Mouse (Mus musculus) MEL (cell line): ENCODE measurements around the gene Rab44. TPM values are rescaled to one million over a fixed set of nuclear protein-coding genes. Genes with fewer than 3 reads are reported as not detected.

ENCODE experiments used
- DNase-seq: peaks from one replicate; pipeline ENCODE4 v3.0.0; 2011; ENCODE audit warnings: low read depth, low spot score
- H3K27ac ChIP-seq: 2 replicates; pipeline ENCODE4 v1.5.1; 2012; ENCODE audit warnings: low read depth, mild to moderate bottlenecking, control low read depth, low read length, moderate library complexity; ENCODE audit not compliant: control insufficient read depth
- H3K27me3 ChIP-seq, 2 experiments: fragments of 150-350 bp in 1 of 2; sonication (generic) in 1 of 2; 2 replicates each; pipeline ENCODE4 v1.6.1; 2012; ENCODE audit warnings: low read length in 2 of 2, mild to moderate bottlenecking in 2 of 2, improper control_type of control experiment in 1 of 2, moderate library complexity in 1 of 2; ENCODE audit not compliant: insufficient read depth in 2 of 2, control insufficient read depth in 1 of 2
- H3K36me3 ChIP-seq, 2 experiments: 2 replicates each; pipeline ENCODE4 v1.6.1; 2012 to 2014; ENCODE audit warnings: low read length in 2 of 2, improper control_type of control experiment in 1 of 2, inconsistent platforms in 1 of 2, mild to moderate bottlenecking in 1 of 2; ENCODE audit not compliant: insufficient read depth in 2 of 2, control insufficient read depth in 1 of 2
- H3K4me1 ChIP-seq, 2 experiments: fragments of 150-350 bp in 1 of 2; sonication (generic) in 1 of 2; 2 replicates each; pipeline ENCODE4 v1.6.1; 2012; ENCODE audit warnings: low read length in 2 of 2, improper control_type of control experiment in 1 of 2, mild to moderate bottlenecking in 1 of 2; ENCODE audit not compliant: insufficient read depth in 2 of 2, control insufficient read depth in 1 of 2
- H3K4me3 ChIP-seq, 2 experiments: fragments of 150-350 bp in 1 of 2; sonication (generic) in 1 of 2; 2 replicates each; pipeline ENCODE4 v1.5.1; 2012; ENCODE audit warnings: low read depth in 2 of 2, low read length in 2 of 2, mild to moderate bottlenecking in 2 of 2, moderate library complexity in 2 of 2, control low read depth in 1 of 2, improper control_type of control experiment in 1 of 2; ENCODE audit not compliant: control insufficient read depth in 1 of 2, insufficient read depth in 1 of 2
- H3K79me2 ChIP-seq: 2 replicates; pipeline ENCODE4 v1.6.1; 2012; ENCODE audit warnings: mild to moderate bottlenecking, low read length, moderate library complexity; ENCODE audit not compliant: control insufficient read depth, poor library complexity, insufficient read depth
- H3K9ac ChIP-seq: 2 replicates; pipeline ENCODE4 v1.6.1; 2012; ENCODE audit warnings: low read depth, mild to moderate bottlenecking, control low read depth, low read length, moderate library complexity; ENCODE audit not compliant: control insufficient read depth, poor library complexity, severe bottlenecking
- H3K9me3 ChIP-seq: fragments of 150-350 bp; sonication (generic); replicated peaks from 2 replicates; pipeline ENCODE4 v1.6.1; 2012; ENCODE audit warnings: mild to moderate bottlenecking, low read length, improper control_type of control experiment, moderate library complexity; ENCODE audit not compliant: insufficient read depth
- BHLHE40 ChIP-seq: IDR thresholded peaks from 2 replicates; pipeline ENCODE4 v1.6.1; 2012; ENCODE audit warnings: low read depth, mild to moderate bottlenecking, inconsistent platforms, low read length, improper control_type of control experiment, borderline replicate concordance
- CHD1 ChIP-seq: IDR thresholded peaks from 2 replicates; pipeline ENCODE4 v1.6.1; 2012; ENCODE audit warnings: low read depth, mild to moderate bottlenecking, inconsistent platforms, low read length, improper control_type of control experiment
- CHD2 ChIP-seq: IDR thresholded peaks from 2 replicates; pipeline ENCODE4 v1.6.1; 2011; ENCODE audit warnings: low read length, improper control_type of control experiment
- CTCF ChIP-seq, 3 experiments: IDR thresholded peaks in 2 of 3; conservative IDR thresholded peaks in 1 of 3; 2 replicates each; pipeline ENCODE4 v1.5.1; 2011 to 2012; ENCODE audit warnings: low read length in 3 of 3, low read depth in 2 of 3, mild to moderate bottlenecking in 2 of 3, improper control_type of control experiment in 1 of 3, inconsistent platforms in 1 of 3, mixed read lengths in 1 of 3, moderate library complexity in 1 of 3; ENCODE audit not compliant: control insufficient read depth in 1 of 3, insufficient read depth in 1 of 3, poor library complexity in 1 of 3, severe bottlenecking in 1 of 3
- E2F4 ChIP-seq: IDR thresholded peaks from 2 replicates; pipeline ENCODE4 v1.6.1; 2011; ENCODE audit warnings: low read depth, low read length, improper control_type of control experiment, borderline replicate concordance
- ELF1 ChIP-seq: IDR thresholded peaks from 2 replicates; pipeline ENCODE4 v1.6.1; 2014; ENCODE audit warnings: low read depth, mild to moderate bottlenecking, inconsistent platforms, low read length, improper control_type of control experiment, moderate library complexity
- EP300 ChIP-seq, 2 experiments: IDR thresholded peaks; 2 replicates each; pipeline ENCODE4 v1.6.1; 2011; ENCODE audit warnings: improper control_type of control experiment in 2 of 2, low read length in 2 of 2, low read depth in 1 of 2, mild to moderate bottlenecking in 1 of 2
- ETS1 ChIP-seq: IDR thresholded peaks from 2 replicates; pipeline ENCODE4 v1.6.1; 2012; ENCODE audit warnings: low read depth, mild to moderate bottlenecking, inconsistent platforms, low read length, improper control_type of control experiment, moderate library complexity
- GABPA ChIP-seq: IDR thresholded peaks from 2 replicates; pipeline ENCODE4 v1.6.1; 2012; ENCODE audit warnings: low read depth, mild to moderate bottlenecking, inconsistent platforms, low read length, improper control_type of control experiment, moderate library complexity
- GATA1 ChIP-seq: IDR thresholded peaks from 2 replicates; pipeline ENCODE4 v1.6.1; 2011; ENCODE audit warnings: low read depth, low read length, improper control_type of control experiment
- HCFC1 ChIP-seq: IDR thresholded peaks from 2 replicates; pipeline ENCODE4 v1.6.1; 2012; ENCODE audit warnings: low read depth, mild to moderate bottlenecking, inconsistent platforms, low read length, improper control_type of control experiment, moderate library complexity
- JUND ChIP-seq: IDR thresholded peaks from 2 replicates; pipeline ENCODE4 v1.6.1; 2011; ENCODE audit warnings: low read depth, mild to moderate bottlenecking, improper control_type of control experiment, low read length
- MAFK ChIP-seq: IDR thresholded peaks from 2 replicates; pipeline ENCODE4 v1.6.1; 2011; ENCODE audit warnings: low read depth, mild to moderate bottlenecking, low read length, improper control_type of control experiment, borderline replicate concordance
- MAZ ChIP-seq: IDR thresholded peaks from 2 replicates; pipeline ENCODE4 v1.6.1; 2012; ENCODE audit warnings: low read depth, mild to moderate bottlenecking, inconsistent platforms, low read length, improper control_type of control experiment
- MEF2A ChIP-seq: IDR thresholded peaks from 2 replicates; pipeline ENCODE4 v1.6.1; 2014; ENCODE audit warnings: low read depth, mild to moderate bottlenecking, inconsistent platforms, low read length, improper control_type of control experiment; ENCODE audit not compliant: poor library complexity, insufficient replicate concordance, severe bottlenecking; ENCODE audit errors: extremely low read depth
- MYB ChIP-seq: IDR thresholded peaks from 2 replicates; pipeline ENCODE4 v1.6.1; 2011; ENCODE audit warnings: mild to moderate bottlenecking, low read depth, low read length, improper control_type of control experiment
- NELFE ChIP-seq: IDR thresholded peaks from 2 replicates; pipeline ENCODE4 v1.6.1; 2011; ENCODE audit warnings: low read depth, low read length, improper control_type of control experiment
- POLR2A ChIP-seq, 2 experiments: IDR thresholded peaks; 2 replicates each; pipeline ENCODE4 v1.6.1; 2011 to 2012; ENCODE audit warnings: low read length in 2 of 2, mild to moderate bottlenecking in 2 of 2, control low read depth in 1 of 2, improper control_type of control experiment in 1 of 2, low read depth in 1 of 2, moderate library complexity in 1 of 2; ENCODE audit not compliant: control insufficient read depth in 1 of 2, insufficient read depth in 1 of 2, poor library complexity in 1 of 2
- POLR2AphosphoS5 ChIP-seq: IDR thresholded peaks from 2 replicates; pipeline ENCODE4 v1.6.1; 2012; ENCODE audit warnings: low read depth, borderline replicate concordance, mild to moderate bottlenecking, inconsistent platforms, low read length, moderate library complexity, mixed read lengths
- RAD21 ChIP-seq: IDR thresholded peaks from 2 replicates; pipeline ENCODE4 v1.6.1; 2011; ENCODE audit warnings: mild to moderate bottlenecking, low read depth, low read length, improper control_type of control experiment
- RCOR1 ChIP-seq: IDR thresholded peaks from 2 replicates; pipeline ENCODE4 v1.6.1; 2012; ENCODE audit warnings: low read depth, mild to moderate bottlenecking, inconsistent platforms, low read length, improper control_type of control experiment
- SMC3 ChIP-seq: IDR thresholded peaks from 2 replicates; pipeline ENCODE4 v1.6.1; 2011; ENCODE audit warnings: low read depth, low read length, improper control_type of control experiment
- TBP ChIP-seq: IDR thresholded peaks from 2 replicates; pipeline ENCODE4 v1.8.0; 2011; ENCODE audit warnings: low read depth, low read length, improper control_type of control experiment
- TCF12 ChIP-seq: IDR thresholded peaks from 2 replicates; pipeline ENCODE4 v1.6.1; 2014; ENCODE audit warnings: low read depth, mild to moderate bottlenecking, inconsistent platforms, low read length, improper control_type of control experiment, moderate library complexity
- UBTF ChIP-seq: IDR thresholded peaks from 2 replicates; pipeline ENCODE4 v1.6.1; 2012; ENCODE audit warnings: low read depth, mild to moderate bottlenecking, inconsistent platforms, low read length, improper control_type of control experiment, moderate library complexity, borderline replicate concordance; ENCODE audit not compliant: insufficient read depth
- USF1 ChIP-seq: IDR thresholded peaks from 2 replicates; pipeline ENCODE4 v1.6.1; 2014; ENCODE audit warnings: low read depth, mild to moderate bottlenecking, inconsistent platforms, low read length, improper control_type of control experiment, moderate library complexity
- USF2 ChIP-seq, 2 experiments: IDR thresholded peaks; 2 replicates each; pipeline ENCODE4 v1.6.1; 2011 to 2012; ENCODE audit warnings: improper control_type of control experiment in 2 of 2, low read length in 2 of 2, borderline replicate concordance in 1 of 2, inconsistent platforms in 1 of 2, low read depth in 1 of 2, mild to moderate bottlenecking in 1 of 2; ENCODE audit not compliant: insufficient read depth in 1 of 2
- ZKSCAN1 ChIP-seq: IDR thresholded peaks from 2 replicates; pipeline ENCODE4 v1.6.1; 2012; ENCODE audit warnings: low read depth, mild to moderate bottlenecking, inconsistent platforms, low read length, improper control_type of control experiment, moderate library complexity
- ZNF384 ChIP-seq: IDR thresholded peaks from 2 replicates; pipeline ENCODE4 v1.6.1; 2012; ENCODE audit warnings: low read depth, mild to moderate bottlenecking, inconsistent platforms, low read length, improper control_type of control experiment
- polyA plus RNA-seq, 2 experiments: library from polyadenylated mRNA; stranded (reverse) in 1 of 2; unstranded in 1 of 2; fragments of >175 nt in 1 of 2; fragments of >200 nt in 1 of 2; gene quantifications; 2 replicates each; pipeline versions ENCODE4 v1.2.1 to v1.2.4; 2012; ENCODE audit warnings: low replicate concordance in 2 of 2, low read depth in 1 of 2; ENCODE audit not compliant: insufficient read length in 2 of 2, insufficient read depth in 1 of 2, missing spikeins in 1 of 2
- total RNA-seq: library from RNA; depleted of rRNA; stranded (reverse); fragments of 300-350 nt; gene quantifications from 2 replicates; pipeline ENCODE4 v1.2.3, GENCODE M21; 2012

Rab44 gene
- total and polyA plus RNA-seq, 3 experiments = 7.0 to 9.5 TPM; not detected in 1

GRCm38 (mm10) chr17:29118057-29118456 lies 4.1 kb downstream of the Rab44 start:
- Histone ChIP-seq H3K27me3 (no peaks in the 10 kb centered on the region), H3K9ac (no peak overlapping the region), H3K4me1 (peaks cover 2 to 11% of the 10 kb centered on the region in 2 experiments; a peak in 3 of 4 replicates), H3K4me3 (no peak overlapping the region), H3K9me3 (no peaks in the 10 kb centered on the region), H3K79me2 (no peaks in the 10 kb centered on the region; the same call in 1 of the 2 replicates), H3K27ac (no peak overlapping the region), H3K36me3 (no peaks in the 10 kb centered on the region)
- TF ChIP-seq CHD1 (no peak), NELFE (no peak), ELF1 (no peak), ZNF384 (no peak), SMC3 (no peak), UBTF (no peak), TBP (no peak), GABPA (no peak), TCF12 (no peak), USF2 (IDR thresholded peaks at IDR 0.05; ENCODE audit: borderline replicate concordance in 1 of 2, insufficient read depth in 1 of 2, low read depth in 1 of 2, low read length in 2 of 2) (no peak), ETS1 (no peak), GATA1 (no peak), RCOR1 (no peak), MYB (no peak), RAD21 (no peak), MEF2A (no peak)
- DNase-seq = no peak

GRCm38 (mm10) chr17:29120666-29121065 lies 6.7 kb downstream of the Rab44 start:
- Histone ChIP-seq H3K36me3 (no peaks in the 10 kb centered on the region), H3K79me2 (no peaks in the 10 kb centered on the region), H3K27me3 (no peaks in the 10 kb centered on the region), H3K4me3 (no peak overlapping the region), H3K9ac (no peak overlapping the region), H3K4me1 (0 out of 4 replicates have a peak, but pooled peaks cover 0 to 3% of the 10 kb centered on the region in 2 experiments), H3K9me3 (no peaks in the 10 kb centered on the region), H3K27ac (no peak overlapping the region)
- DNase-seq = no peak
- TF ChIP-seq CHD1 (no peak), CHD2 (no peak), RCOR1 (no peak), BHLHE40 (no peak), CTCF (IDR thresholded peaks at IDR 0.05 in 2 of 3, conservative IDR thresholded peaks at IDR 0.05 in 1 of 3; ENCODE audit: control insufficient read depth in 1 of 3, insufficient read depth in 1 of 3, low read depth in 2 of 3, low read length in 3 of 3, poor library complexity in 1 of 3, severe bottlenecking in 1 of 3) (no peak), EP300 (IDR thresholded peaks at IDR 0.05; ENCODE audit: low read depth in 1 of 2, low read length in 2 of 2) (no peak), ELF1 (no peak), USF1 (no peak), TCF12 (no peak), POLR2A (IDR thresholded peaks at IDR 0.05; ENCODE audit: control insufficient read depth in 1 of 2, insufficient read depth in 1 of 2, low read depth in 1 of 2, low read length in 2 of 2, poor library complexity in 1 of 2) (no peak), UBTF (no peak), HCFC1 (no peak), MAFK (no peak), MAZ (no peak), ETS1 (no peak), ZKSCAN1 (no peak), NELFE (no peak), E2F4 (no peak), JUND (no peak), POLR2AphosphoS5 (no peak)
